Mouse (Mus musculus) lung, postnatal 0 days (tissue): ENCODE measurements around the gene Dnajc6.

ENCODE experiments used
- CTCF ChIP-seq: IDR thresholded peaks from 2 replicates; pipeline ENCODE4 v1.5.1; 2016; ENCODE audit warnings: antibody characterized with exemption, mild to moderate bottlenecking
- EP300 ChIP-seq: IDR thresholded peaks from 2 replicates; pipeline ENCODE4 v1.6.1; 2016; ENCODE audit warnings: antibody characterized with exemption, mild to moderate bottlenecking, control low read depth

DNA sequence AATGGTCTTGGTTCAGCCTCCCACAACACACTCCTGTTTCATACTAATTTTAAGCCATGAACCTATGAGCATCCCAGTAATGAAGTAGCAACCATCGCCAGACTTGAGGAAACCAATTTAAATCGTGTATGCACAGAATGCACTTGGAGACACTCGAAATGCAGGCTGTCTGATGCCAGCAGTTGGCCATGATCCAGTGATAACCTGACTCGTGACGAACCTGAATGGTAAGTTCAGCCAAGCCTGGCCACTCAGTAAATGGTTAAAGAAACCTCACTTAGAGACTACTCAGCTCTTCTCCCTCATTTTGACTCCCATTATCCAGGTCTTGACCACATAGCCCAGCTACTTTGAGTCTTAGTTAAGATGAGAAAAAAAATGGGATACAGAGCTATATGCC is 27.2 kb upstream of the Dnajc6 start:
- TF ChIP-seq CTCF (no peak), EP300 (no peak)
